Mouse (Mus musculus): ENCODE data around the gene Fbxo47.

The Fbxo47 gene

DNA sequence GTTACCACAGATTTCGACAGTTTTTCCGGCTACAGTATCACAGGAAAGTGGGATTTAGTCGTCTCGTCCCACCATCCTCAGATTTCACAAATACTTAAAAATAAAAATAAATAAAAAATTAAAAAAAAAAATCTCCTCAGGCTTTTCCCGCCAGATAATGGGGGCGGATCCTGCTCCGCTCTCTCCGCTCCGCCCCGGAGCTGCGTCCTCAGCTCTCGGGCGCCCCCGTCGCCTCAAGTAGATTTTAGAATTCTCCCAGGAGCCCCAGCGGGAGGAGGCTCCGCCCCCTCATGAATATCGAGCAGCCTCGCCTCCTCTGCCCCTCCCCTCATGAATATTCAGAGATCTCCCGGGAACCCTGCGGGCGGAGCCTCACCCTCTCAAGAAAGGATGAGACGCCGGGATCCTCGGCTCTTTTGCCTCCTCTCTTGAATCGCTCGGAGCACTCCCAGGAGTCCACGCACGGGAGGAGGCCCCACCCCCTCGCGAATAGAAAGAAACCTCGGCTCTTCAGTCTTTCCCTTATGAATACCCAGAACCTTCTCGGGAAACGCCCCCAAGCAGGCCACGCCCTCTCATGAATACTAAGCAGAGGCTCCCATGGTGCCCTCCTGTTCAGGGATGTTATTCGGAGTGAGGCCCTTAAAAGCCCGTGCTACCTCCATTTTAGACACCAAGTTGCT, at the start of gene Fbxo47:
Gene Fbxo47, minus strand, starts transcription at position 237 of the 683 bp plus-strand sequence.
- DNase-seq (ENCODE audit: low spot score in 2 of 2) = peak; percentile 97 to 98

DNA sequence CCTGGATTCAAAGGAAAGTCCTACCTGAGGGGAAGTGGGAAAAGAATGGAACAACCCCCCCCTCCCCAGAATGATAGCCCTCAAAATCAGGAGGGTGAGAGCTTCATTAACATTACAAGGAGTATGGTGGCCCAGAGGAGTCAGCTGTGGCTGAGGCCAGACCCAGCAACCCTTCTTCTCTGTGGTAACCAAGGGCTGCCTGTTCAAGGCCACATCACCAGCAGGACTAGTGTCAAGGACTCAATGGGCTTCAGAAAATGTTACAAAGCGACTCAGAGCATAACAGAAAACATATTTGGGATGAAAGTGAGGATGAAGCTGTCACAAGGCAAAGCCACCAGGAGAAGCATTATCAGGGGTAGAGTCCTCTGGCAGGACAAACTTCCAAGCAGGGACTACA, 49.6 kb upstream of the Fbxo47 start:
- no peak for DNase-seq (ENCODE audit: low spot score in 2 of 2)

DNA sequence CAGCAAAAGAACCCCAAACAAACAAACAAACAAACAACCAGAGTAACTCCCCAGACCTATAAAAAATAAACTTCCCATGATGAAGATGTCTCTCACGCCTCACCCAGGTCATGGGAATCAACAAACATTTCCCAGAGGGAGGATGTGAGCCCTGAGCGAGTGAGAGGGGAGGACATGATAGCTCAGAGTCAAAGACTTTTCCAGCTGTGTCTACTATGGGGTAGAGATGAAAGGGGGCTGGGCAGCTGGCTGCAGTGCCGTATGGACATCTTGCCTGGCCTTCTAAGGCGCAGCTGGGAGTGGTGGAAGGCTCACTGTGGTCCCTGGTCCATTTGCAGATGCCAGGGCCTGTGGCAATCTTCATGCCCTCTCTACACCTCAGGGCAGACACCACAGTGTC, 45.0 kb upstream of the Fbxo47 start:
- DNase-seq (ENCODE audit: low spot score in 2 of 2) = peak in 1 of 2 experiments; percentile 38

DNA sequence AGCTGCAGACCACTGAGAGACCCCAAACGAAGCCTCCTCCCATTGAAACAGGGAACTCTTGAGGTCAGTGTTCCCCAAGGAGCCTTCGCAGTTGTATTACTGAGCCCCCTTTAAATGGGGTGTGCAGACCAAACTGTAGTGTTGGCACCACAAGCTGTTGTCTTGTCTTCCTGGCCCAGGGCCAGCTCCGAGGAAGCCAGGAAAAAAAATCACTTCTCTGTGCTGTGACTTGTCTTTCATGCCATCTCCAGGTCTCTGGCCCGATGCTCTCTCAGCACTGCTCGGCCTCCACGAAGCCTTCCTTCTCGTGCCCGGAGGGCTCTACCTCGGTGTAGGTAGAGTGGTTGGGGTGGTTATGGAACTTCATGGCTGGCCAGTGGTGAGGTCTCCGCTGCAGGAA, 40.3 kb upstream of the Fbxo47 start:
- no peak for DNase-seq (ENCODE audit: low spot score in 2 of 2)

DNA sequence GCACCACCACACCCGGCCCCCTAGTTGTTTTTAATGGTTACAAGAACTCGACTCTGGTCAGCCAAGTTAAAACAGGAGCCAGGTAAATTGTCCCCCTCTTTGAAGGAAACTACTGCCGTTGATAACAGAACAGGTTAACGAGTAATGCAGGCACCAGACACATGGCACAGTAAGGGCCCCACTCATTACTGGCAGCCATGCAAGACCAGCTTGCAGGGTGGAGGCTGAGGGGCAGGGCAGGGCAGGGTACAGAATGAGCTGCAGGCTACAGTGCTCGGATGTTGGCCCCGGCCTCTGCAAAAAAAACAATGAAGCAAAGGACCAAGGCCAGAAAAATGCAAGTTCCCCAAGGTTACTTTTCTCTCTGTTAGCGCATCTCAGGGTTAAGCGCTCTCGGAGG, 39.7 kb upstream of the Fbxo47 start:
- no peak for DNase-seq (ENCODE audit: low spot score in 2 of 2)

DNA sequence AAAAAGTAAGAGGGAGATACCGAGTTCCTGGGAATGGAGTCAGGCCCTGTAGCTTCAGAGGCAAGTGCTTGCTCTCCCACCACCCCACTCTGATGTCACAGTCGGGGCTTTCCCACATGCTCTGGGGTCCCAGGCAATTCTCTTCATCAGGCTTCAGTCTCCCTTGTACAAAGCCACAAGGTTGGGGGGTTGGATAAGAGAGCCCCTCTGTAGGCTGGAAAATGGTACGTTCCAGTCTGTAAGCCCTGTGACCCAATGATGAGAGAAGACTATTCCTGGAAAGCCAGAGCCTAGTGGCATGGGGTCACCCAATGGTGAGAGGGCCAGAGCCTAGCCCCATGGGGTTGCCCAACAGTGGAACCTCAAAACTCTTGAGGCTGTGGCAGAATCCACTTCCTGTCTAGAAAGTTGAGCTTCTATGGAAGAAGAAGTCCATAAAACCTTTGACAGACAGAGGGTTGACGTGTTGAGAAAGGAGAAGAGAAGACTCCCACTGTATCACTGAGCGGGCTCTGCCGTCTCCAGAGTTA, 32.1 kb upstream of the Fbxo47 start:
- DNase-seq (ENCODE audit: low spot score in 2 of 2) = no peak

DNA sequence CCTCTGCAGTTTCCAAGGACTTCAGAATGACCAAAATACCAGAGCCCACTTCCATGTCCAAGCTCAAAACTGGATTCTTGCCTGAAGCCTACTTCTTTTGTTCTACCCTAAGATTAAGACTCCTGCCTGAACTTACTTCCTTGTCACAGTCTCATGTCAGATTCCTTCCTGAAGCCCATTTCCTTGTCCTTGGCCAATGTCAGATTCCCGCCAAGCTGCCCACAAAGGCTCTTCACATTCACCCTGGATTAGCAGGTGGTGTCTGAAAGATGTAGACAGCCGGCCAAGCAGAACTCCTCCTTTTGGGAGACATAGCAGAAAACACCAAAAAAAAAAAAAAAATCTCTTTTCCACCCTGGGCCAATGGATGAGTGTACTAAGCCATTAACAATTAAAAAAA, 31.5 kb upstream of the Fbxo47 start:
- DNase-seq (ENCODE audit: low spot score in 2 of 2) = no peak

DNA sequence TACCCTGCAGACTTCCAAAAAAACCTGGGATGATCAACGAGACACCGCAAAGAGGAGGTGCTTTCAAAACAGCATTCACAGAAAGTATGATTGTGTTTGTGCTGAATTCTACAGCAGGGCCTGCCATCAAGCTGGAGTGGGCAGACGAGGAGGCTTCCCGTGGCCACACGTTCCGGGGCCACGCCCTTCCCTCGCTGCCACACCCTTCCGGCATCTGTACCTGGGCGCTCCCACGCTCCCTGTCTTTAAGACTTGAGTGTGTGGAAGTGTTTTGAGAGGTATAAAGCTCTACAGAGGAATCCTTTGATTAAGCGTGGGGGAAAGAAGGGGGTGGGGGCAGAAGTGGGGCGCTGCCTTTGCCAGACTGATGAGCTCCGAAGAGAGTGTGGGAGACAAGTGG, 29.2 kb upstream of the Fbxo47 start:
- no peak for DNase-seq (ENCODE audit: low spot score in 2 of 2)

DNA sequence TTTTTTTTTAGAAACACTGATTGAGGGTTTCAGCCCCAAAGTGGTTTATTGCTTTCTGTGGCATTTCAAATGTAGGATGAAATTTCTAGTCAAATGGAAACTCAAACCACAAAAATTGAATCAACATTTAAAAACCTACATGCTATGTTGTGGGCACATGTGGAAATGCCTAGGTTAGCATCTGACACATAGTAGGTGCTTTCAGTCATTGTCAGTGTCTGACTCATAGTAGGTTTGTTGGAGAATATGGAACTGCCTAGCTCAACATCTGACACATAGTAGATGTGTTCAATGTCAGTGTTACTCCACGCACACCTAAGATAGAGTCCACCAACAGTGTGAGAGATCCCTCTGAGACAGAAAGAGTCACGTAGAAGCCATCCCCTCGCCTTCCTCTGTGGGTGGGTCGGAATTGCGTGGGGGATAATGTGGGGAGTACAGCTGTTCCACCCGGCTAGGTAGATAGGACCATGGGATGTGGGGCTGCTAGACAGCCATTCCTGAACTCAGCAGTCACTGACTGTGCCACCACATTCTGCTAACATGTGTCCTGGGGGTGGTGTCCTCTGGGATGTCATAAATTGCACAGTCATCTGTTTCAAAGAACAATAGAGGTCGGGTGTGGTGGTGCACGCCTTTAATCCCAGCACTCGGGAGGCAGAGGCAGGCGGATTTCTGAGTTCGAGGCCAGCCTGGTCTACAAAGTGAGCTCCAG, 24.8 kb upstream of the Fbxo47 start:
- no peak for DNase-seq (ENCODE audit: low spot score in 2 of 2)

DNA sequence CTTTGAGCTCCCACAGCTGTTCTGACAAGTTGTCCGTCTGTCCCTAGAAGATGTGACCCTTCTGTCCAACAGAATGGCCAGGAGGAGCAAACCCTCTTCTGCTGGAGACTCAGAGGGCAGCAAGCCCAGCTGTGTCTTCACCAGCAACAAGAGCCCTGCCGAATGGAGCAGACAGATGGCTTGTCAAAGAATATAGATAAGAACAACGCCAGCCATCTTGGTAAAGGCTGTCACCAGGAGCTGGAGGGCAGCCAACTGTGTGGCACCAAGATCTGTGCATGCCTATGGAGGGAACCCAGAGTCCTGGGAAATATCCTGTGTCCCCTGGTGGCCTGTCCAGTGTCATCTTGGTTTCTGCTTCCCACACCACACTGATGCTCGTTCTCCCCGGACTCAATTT, 24.0 kb upstream of the Fbxo47 start:
- DNase-seq (ENCODE audit: low spot score in 2 of 2) = no peak

DNA sequence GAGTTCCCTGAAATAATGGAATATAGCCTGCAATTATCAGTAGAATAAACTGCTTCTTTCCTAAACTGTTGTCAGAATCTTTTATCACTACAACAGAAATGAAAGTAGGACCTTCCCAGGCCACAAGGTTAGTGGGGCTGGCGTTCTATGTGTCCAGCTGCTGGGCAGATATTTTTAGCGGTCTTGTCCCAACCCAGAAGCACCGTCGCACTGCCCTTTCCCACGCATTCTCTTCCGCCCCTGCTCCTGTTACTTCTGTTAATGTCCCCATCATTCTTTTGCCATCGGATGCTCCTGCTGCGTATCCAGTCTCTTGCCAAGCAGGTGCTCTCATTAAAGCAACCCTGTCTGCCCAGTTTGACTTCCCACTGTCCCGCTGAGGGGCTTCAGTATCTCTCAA, 23.0 kb upstream of the Fbxo47 start:
- DNase-seq (ENCODE audit: low spot score in 2 of 2) = no peak

DNA sequence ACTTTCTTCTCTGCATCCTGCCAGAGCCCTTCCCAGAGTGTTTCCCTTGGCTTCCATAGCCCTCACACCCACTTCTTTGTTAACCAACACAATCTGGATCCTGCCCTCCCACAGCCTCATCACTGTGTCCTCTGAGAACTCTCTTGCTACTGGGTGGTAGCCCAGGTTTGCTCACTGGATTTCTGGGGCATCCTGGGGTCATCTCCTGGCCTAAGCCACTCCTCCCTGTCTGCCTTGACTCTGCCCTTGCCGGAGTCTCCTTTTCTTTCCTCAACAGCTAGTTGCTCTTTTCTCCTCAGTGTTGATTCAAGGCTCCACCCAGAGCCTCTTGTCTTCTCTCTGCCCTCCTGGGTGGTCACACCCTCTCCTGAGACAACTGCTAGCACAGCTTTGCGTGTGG, 22.0 kb upstream of the Fbxo47 start:
- no peak for DNase-seq (ENCODE audit: low spot score in 2 of 2)

DNA sequence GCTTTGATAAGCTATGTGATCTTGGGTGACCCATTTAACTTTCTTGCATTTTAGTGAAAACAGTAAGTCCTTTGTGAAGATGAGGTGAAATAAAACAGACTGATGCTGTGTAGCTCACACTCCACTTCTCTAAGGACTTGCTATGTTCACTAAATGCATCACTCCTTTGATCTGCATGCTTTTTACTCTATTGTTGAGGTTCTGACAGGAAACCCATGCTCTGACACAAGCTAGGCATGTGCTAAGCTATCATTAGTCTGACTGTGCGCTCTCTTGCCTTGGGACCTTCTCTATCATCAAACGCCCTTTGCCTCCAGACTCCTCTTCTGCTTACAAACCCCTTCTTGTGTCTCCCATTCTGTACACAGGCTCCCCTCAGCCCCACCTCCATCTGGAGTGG, 21.6 kb upstream of the Fbxo47 start:
- DNase-seq (ENCODE audit: low spot score in 2 of 2) = no peak

DNA sequence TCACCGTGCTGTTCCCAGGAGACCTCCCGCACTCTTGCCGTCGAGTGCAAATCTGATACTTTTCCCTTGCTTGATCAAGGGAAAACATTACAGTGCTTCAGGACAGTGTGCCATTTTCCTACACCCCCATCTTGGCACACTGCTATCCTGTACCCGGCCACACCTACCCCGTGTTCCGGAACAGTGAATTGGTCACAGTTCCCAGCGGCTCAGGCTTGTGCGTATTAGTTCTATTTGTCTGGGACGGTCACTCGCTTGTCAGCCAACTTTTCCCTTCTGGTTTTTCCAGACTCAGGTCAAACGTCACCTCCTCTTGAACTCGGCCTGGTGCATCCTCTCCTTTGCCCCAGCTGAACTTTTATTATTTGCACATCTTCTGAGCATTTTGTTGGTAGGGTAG, 20.8 kb upstream of the Fbxo47 start:
- no peak for DNase-seq (ENCODE audit: low spot score in 2 of 2)

DNA sequence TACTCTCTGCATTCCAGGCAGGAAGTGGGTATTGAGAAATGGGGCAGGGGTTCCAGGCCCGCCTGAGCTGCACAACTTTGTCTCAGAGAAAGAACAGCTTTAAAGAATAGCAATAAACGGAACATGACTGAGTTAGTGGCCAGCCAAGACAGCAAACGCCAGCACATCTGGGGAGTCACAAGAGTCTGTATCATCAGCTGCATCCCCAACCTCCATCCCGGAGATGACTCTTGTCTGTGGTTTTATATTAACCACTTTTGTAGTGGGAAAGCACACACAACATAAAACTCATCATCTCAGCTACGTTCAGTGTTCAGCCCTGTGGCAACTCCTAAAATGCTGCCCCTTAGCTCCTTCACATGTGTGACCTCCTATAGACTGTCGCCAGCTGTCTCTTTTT, 17.9 kb upstream of the Fbxo47 start:
- no peak for DNase-seq (ENCODE audit: low spot score in 2 of 2)

DNA sequence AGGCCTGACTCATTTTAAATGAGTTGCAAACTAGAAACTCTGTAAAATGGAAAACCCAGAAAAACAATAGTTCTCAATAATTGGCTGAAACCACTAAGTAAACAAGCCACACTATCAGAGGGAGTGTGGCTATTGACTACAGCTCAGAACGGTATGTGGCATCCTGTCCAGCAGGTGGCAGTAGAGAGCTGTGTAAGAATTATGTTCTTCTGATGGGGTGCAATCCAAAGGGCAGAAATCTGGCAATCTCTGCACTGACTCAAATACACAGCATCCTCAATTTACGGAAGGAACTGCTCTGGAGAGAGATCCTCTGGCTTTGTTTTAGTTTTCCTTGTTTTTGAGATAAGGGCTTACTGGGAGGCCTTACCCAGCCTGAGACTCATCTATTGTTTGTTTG, 15.9 kb upstream of the Fbxo47 start:
- peak; percentile 90 to 92 for DNase-seq (ENCODE audit: low spot score in 2 of 2)

DNA sequence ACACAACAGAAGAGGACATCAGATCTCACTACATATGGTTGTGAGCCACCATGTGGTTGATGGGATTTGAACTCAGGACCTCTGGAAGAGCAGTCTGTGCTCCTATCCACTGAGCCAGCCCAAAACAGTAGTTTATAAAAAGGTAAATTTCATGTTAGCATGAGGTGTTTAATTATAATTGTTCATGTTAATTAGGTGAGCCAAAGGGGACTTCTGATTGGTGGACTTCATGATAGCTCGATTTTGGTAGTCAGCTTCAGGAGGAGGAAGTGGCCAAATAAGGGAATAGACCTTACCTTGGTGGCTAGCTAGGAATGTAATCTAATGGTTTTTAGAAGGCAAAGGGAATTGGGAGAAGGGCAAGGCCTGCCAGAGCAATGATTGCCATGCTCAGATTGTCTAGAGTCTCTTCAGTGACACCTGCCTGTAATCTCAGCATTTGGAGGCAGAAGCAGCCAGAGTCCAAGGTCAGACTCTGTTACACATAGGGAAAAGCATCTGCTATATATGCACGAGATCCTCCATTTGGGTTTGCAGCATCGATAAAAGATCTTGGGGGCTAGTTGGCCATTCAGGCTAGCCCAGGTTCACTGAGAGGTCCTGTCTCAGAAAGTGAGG, 13.7 kb upstream of the Fbxo47 start:
- DNase-seq (ENCODE audit: low spot score in 2 of 2) = no peak

DNA sequence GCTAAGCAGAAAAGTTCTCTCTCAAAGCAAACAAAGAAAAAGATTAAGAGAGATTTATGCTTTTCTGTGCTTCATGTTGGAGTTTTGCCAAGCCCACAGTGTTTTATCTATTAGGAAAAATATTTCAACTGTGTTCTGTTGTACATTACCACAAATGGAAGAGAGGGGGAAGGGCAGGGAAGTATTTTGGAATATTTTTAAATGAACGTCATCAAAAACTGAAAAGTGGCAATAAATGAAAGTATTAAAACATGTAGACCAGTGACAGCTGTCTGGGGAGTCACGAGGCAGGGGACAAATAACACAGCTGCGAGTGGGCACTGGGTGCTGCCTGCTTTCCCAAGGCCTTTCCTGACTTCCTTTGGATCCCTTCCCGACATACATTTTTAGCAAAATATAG, 12.7 kb upstream of the Fbxo47 start:
- no peak for DNase-seq (ENCODE audit: low spot score in 2 of 2)

DNA sequence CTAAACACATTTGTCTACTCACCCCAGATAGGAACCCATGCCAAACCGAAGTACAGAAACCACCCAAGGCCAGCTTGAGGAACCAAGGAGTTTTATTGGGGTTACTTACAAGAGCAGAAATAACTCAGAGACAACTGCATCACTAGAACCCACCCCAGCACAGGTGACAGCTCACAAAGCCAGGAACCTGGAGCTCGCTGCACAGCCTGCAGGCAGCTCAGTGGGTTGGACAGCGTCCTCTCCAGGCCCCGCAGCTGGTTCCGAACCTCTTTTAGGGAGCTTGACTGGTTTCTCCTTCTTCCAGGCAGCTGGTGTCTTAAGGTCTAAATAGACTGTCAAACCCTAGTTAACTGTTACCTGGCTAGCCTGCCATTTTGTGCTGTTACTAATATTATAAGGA, 7.9 kb upstream of the Fbxo47 start:
- no peak for DNase-seq (ENCODE audit: low spot score in 2 of 2)

DNA sequence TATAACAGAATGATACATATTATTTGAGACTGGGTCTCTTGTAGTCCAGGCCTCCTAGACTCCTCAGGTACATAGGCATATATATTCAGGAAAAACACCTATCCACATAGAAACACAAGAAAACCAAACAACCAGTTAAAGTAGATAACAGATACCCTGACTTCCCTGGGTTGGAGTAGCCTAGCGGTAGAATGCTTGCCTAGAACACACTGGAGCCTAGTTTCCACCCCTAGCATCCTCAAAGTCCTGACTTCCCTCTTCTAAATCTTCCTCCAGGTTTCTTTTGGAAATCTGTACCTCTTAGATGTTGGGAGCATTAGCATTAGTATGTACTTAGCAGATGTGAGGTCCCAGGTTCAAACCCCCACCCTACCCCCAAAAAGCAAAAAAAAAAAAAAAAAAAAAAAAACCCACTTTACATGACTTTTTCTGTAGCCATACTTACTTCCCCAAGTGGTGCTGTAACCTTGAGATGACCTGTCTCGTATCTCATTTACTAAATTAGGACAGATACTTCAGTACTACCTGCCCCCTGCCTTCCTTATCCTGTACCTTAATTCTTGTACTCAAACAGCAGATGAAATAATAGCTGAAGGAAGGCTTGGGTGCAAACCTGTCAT, 1.5 kb upstream of the Fbxo47 start:
- no peak for DNase-seq (ENCODE audit: low spot score in 2 of 2)

DNA sequence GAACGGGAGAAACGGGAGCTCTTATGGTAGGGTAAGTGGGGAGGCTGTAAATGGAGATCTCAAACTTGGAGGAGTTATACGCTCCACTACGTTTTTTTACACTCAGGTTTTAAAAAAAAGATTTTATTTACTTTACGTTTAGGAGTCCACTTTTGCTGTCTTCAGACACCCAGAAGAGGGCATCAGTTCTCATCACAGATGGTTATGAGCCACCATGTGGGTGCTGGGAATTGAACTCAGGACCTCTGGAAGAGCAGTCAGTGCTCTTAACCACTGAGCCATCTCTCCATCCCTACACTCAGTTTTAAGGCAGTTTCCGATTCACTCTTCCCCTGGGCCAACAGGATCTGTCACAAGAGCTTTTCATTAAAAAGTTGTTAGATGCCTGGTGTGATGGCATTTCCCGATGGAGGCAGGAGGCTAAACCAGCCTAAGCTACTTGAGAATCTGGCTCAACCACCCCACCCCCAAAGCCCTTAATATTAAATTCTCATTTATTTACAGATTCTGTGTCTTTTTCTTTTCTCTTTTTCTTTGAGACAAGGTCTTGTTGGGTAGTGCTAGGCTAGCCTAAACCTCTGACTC, 739 bp upstream of the Fbxo47 start:
- no peak for DNase-seq (ENCODE audit: low spot score in 2 of 2)

DNA sequence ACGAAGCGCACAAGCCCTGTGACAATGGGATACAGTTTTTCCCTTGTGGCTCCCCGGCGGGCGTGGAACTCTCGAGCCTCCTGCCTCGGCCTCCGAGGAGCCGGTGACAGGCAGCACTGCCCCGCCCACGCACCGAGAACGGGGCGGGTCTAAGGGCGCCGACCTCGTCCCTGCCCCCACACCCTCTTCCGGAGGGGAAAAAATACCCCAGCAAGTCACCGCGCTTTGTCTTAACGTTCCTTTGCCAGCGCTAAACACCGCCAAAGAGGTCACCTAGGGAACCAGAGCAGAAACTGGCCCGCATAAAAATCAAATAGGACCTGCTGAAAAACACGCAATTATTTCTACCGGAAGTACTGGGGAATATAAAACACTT, 424 bp downstream of the Fbxo47 start:
- peak; percentile 71 to 75 for DNase-seq (ENCODE audit: low spot score in 2 of 2)

Data from heart, adult 9 months (tissue).